Mouse (Mus musculus) brain, embryonic 18.5 days (tissue): ENCODE results near the gene Gm26566.

Source experiments
- DNase-seq: peaks from one replicate; pipeline ENCODE4 v3.0.0-alpha.2; 2012; ENCODE audit warnings: low read depth, low spot score

Gene Gm26566

DNA sequence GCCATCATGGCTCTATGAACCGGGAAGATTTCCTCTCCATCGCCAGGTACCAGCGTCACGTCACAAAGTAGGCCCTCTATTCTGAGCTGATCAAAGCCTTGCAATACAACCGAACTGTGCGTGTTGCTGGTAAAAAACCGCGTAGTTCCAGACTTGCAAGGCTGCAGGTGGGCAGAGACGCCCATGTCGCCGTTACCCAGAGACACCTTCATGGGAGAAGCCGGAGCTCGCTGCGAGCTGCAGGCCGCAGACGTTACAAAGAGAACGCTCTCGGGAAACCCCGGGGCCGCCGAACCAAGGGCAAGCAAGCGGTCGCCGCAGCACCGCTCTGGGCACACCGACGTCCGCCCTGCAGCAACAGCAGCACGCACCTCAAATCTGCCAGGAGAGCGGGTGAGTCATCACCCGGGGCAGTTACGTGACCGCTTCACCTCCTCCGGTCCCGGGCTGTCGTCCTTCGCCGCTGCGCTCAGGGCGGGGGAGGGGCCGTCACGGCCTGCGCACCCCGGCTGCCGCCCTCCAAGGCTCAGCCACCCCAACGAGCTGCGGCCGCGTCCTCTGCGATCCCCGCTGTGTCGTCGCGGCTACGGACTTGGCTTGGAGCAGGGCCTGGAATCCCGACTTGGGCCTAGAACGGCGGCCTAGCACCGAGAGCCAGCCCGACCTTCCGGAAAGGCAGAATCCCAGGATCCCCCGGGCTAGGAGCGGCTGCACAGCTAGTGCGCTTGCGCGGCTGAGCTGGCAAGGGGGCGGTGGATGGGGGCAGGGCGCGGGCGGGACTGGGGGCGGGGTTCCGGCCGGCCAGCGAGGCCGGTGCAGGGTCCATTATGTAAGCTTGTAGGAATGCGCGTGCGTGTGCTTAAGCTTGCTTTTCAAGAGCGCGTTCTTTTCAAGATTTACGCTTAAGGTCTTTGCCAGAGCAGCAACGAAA, at the start of gene Gm26566, which contains the start of gene Klhl9:
TSS of gene Gm26566 (plus strand) at position 15 of the 931 bp plus-strand sequence.
TSS of gene Klhl9 (minus strand) at position 675 of the 931 bp plus-strand sequence.
- DNase-seq, result peak; percentile 85

DNA sequence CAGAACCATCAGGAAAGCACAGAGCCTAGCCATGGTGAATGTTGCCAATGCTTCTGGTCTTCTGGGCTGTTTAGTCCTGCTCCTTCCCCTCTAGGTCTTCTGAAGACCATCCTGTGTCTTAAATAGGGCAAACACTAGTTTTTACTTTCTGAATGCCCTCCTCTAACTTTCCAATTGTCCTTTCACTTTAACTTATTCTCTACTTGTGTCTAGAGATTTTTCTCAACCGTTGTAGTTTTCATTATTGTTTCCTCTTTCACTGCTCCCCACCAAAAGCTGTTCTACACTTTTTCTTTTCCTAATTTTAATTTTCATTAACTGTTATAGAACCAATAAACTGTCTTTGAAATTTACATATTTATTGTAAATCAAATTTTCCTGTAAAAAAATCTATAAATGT, 44.8 kb upstream of the Gm26566 start, which contains the start of gene Ifna16:
TSS of gene Ifna16 (minus strand) at position 101 of the 400 bp plus-strand sequence.
- DNase-seq, result no peak

DNA sequence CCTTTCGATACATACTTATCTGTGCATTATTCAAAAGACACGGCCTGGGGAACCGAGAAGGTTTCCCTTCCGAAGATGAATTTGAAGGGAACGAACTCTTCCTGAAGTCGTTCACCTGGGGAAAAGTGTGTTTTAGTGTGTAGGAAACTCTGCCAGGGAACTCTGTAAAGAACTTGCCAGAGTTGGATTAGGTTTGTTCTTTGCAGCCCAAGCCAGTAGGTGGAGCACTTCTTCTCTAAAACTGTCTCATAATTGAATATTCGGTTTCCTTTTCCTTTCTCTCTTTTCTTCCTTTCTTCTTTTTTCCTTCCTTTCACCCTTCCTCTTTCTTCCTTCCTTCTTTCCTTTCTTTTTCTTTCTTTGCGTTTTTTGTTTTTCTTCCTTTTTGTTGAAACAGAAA, 41.2 kb upstream of the Gm26566 start:
- no peak for DNase-seq

DNA sequence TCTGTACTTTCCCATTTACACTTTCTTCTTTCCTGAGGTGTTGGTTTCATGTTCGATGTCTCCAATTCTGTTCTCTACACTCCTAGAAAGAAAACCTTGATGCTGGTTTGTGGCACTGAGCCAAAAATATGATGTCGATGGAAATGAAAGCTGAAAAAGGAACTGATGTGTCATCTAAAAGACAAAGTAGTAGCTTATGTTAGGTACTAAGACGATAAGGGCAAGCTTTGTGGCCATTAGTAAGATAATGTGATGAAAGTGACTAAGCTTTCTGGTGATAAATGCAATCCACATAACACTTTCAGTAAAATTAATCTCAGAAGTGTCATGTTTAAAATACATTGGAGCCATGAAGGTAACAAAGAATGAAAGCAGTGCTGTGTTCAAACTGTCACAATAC, 40.3 kb upstream of the Gm26566 start:
- DNase-seq, result no peak

DNA sequence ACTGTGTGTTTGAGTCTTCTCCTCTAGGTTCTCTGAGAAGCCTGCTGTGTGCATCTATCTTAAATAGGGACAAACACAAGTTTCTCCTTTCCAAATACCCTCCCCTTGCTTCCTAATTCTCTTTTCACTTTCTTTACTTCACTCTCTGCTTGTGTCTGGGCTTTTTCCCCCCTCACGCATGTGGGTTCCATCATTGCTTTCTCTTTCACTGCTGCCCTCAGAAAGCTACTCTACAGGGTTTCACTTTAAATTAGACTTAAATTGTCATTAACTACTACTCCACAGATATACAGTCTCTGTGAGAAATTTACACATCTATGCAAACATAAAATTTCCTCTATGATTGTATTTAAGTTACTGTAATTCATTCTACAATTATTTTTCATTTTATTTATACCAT, 37.8 kb upstream of the Gm26566 start, which contains the start of gene Ifna2:
TSS of gene Ifna2 (minus strand) at position 101 of the 400 bp plus-strand sequence.
- DNase-seq, result no peak

DNA sequence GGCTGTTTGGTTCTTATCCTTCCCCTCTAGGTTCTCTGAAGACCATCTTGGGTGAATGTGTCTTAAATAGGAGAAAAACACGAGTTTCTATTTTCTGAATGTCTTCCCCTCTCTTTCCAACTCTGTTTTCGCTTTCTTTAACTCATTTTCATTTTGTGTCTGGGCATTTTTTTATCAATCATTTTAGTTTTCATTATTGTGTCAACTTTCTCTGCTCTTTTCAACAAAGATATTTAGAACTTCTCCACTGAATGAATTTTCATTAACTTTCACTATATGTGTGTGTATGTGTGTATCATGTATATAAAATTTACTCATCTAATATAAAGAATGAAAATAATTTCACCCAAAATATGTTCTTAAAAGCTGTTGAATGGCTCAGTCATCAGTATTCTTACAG, 30.3 kb upstream of the Gm26566 start, which contains the start of gene Ifnab:
TSS of gene Ifnab (minus strand) at position 101 of the 400 bp plus-strand sequence.
- no peak for DNase-seq

DNA sequence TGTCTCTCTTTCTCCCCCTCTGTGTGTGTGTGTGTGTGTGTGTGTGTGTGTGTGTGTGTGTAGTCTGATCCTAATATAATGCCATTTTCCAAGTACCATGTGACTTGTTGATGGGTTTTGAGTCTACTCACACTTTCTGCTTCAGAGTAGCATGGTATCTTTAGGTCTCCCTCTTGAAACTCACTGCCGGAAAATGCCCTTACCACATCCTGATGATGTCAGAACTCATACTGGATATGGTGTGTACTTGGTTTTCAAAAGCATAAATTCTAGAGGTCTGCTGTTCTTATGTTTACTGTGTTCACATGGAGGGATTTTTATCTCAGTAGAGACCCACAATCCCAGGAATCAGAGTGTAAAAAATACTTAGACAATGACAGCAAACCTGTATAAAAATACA, 29.1 kb upstream of the Gm26566 start:
- DNase-seq, result no peak

DNA sequence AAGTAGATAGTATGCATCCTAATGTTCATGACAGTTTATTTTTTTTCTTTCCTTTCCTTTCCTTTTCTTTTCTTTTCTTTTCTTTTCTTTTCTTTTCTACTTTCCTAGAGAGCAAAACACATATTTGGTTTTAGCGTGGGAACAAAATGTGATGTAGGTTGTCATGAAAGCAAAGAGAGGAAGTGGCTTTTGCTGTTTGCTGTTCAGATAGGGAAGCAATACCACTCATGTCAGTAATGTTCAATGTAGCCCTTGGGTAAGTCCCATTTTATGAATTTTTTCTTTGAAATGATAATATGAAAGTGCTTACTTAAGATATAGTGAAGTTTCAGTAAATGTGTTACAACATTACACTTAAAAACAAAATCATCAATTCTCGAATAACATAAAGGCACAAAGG, 28.2 kb upstream of the Gm26566 start:
- DNase-seq, result no peak

DNA sequence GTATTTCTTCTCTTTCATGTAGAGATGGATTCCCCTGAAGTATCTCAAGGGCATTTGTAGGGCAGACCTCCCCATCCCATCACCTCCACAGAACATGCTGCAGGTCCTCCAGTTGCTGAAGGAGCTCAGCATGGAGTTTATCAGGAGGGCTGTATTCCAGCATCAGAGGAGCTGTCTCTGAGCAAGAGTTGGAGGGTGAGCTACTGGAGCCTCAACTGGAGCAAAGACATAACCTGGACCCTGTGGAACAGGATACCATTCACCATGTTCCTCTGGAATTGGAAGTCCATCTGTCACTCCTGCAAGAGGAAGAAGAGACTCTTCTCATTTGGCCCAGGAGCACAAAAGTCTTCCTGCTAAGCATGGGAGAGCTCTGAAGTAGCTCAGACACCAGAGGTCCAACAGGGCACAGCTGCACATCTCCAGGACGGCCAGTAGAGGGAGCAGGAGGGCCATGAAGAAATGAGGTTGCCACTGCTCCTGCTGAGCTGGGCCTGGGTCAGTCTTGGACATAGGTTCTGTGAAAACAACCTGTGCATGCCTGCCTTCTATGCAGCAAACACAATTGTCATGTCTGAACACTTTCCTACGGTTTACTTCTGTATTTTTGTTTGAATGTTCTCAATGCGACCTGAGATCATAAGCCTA, 25.2 kb upstream of the Gm26566 start:
- peak; percentile 14 for DNase-seq

DNA sequence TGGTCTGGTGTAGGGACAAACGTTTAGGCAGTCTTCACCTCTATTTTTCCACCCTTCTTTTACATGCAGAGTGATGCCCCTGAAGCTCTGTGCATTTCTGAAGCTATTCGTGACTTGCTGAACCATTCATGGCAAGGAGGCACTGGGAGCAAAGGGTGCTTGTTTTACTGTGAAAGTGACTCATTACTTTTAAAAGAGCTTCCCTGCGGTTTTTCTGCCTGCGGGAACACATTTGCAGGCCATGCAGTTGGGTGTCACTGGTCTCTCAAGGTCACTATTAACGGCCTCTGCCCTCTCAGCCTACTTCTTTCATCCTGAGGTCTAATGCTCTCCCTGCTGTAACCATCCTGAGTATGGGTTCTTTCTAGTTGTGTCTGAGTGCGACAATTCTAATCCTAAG, 24.5 kb upstream of the Gm26566 start:
- DNase-seq, result no peak

DNA sequence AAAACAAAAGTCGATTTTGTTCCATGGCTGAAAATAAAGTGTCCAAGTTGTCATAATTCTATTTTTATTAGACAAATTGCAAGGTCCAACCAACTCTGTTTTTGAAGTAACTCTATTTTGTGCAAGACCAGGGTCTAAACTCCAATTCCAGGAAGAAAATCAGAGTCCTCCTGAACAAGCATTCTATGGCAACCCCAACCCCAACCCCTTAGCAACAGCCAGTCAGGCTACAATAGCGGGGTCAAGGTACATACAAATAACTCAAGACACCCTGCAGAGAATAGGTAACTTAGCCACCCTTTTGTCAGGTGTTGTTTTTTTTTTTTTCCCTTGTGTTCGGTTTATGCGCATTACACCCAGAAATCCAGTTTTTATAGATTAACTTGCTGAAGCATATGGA, 23.9 kb upstream of the Gm26566 start:
- no peak for DNase-seq

DNA sequence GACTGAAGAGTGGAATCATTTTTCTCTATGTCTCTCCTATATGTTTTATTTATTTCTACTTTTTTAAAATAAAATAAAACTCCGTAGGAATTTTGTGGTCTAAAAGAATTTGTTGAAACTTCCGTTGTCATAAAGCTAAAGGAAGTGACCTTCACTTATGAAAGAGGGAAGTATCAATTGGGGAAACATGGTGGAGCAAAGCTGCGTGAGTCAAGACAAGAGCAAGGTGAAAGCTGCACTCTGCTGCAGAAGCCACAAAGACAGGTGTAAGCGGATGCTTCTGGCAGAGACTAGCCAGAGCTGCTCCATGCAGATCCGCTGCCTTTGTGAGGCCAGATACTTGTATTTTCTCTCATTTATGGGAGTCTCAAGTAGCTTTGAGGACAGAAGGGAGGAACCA, 22.8 kb upstream of the Gm26566 start:
- DNase-seq, result no peak

DNA sequence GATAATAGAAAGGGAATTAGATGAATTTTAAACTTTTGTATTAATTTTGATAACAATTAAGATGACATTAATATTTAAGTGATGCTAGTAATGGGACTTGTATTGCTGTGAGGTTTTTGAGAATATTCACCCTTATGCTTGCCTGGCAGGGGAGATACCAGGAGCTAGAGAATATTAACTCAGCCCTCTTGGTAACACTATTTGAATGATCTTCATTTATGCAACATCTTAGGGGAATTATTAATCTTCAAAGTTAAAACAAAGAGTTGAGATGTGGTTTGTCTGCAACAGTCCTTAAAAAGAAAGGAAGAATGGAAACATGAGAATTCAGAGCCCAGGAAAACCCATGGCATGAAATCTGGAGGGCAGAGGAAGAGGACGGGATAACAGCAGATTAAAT, 22.3 kb upstream of the Gm26566 start:
- no peak for DNase-seq

DNA sequence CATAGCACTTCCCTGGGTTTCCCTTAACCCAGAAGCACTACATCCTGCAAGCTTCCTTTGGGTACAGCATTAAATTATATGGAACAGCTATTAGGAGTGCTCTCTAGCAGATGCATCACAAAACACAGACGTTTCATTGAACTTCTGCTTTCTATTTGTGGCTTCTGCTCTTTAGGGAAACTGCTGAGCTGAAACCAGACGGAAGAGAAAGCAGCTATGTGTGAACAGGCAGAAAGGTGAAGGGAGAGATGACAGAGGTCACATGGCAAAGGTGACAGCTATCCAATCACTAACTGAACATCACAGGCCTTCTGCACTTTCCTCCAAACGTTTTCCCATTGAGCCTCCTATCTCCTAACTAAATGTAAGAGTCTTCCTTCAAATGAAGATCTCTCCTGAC, 15.7 kb upstream of the Gm26566 start:
- no peak for DNase-seq

DNA sequence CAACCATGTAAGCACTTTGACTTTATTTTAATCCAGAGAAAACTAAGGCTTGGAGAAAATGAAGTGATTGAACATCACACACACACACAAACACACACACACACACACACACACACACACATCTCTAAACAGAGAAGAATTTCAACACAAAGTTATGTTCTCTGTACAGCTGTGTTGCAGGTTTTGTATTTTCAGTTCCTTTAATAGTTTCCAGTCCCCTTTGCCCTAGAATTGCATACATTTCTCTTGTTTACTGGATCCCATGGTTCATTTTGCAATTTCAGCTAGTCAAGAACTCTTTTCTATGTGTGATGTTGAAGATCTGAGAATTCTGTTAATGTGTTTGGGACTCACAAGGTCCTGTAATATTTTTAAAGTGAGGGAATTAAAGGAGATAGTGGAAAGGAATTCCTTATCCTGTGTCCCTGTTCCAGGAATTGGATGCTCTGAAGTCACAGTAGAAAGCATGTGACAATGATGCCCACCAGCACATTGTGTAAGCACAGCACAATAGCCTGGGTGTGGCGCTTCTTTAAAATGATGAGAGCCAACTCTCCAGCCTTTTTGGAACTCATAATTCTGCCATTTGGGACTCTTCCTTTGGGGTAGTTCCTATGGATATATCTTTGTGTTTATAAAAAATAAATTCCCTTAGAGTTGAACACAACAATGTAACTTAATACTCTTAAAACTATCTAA, 14.3 kb upstream of the Gm26566 start:
- DNase-seq, result no peak

DNA sequence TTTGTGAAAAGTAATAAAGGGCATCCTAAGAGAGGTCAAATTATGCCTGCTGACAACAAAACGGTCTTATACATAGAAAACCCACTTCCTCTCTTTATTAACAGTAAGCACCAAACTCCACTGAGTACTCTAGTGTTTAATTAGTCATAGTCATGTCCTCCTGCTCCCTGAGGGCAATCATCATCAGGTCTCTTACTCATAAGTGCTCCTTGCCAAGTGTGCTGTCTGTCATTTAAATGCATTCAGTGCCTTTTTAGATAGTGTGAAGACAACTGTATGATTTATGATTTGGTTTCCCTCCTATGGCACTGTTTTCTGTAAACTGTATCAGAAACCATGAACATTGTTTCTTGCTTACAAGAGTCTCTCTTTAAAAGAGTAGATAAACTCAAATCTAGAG, 7.3 kb upstream of the Gm26566 start:
- no peak for DNase-seq

DNA sequence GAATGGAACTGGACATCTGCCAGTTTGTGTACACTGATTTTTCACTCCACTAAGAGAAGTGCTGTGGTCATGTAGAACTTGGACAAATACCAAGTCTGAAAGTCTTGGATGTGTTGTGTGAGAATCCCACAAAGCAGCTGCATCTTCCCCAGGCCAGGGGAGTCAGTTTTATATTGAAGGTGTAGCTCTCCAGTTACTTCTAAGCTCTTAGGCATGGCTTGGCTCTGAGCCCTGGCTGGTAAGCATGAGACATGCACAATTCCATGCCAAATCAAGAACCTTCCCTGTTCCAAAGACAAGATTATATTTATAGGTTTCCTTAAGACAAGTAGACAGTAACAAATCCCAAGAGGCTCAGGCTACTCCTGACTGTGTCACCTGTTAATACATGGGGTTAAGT, 6.5 kb upstream of the Gm26566 start:
- no peak for DNase-seq

DNA sequence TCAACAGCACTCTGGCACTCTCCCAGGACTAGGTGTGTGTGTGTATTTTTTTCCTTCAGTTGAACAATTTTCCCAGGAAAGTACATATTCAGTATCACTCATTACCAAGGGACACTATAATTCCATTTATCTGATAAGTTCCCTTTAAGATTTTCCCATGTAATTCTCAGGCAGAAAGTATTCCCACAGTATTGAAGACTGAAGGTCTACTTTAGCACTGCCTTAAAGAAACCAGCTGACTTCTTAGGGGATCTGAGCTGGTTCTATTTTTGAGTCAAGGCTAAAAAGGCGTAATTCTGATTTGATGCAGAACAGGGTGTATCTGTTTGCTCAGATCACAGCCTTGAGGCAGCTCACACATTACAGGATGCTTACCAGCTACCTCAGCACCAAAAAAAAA, 2.9 kb upstream of the Gm26566 start:
- no peak for DNase-seq

DNA sequence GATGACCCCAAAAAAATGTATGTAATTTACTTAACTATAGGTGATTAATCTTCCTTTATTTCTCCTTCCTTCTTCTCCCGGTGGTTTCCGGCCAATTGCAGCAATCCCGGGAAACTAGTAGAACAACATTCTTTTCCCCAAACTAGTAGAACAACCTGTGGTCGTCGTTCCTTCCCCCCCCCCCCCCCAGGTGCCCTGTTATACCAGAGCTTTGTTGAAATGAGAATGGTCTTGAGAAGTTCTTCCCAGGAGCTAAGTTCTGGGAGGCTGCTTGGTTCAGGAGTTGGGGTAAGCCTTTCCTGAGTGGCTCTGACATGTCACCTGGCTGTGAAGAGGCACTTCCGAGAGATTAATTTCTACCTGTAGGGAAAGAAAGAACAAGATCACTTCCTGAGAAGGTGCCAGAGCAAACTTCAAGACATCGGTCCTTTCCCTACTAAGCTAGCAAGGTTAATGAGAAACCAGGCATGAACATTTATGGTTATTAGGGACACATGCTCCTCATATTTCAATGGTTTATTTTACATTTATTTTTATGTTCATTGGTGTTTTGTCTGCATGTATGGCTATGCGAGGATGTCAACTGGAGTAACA, 2.0 kb downstream of the Gm26566 start:
- DNase-seq, result no peak

DNA sequence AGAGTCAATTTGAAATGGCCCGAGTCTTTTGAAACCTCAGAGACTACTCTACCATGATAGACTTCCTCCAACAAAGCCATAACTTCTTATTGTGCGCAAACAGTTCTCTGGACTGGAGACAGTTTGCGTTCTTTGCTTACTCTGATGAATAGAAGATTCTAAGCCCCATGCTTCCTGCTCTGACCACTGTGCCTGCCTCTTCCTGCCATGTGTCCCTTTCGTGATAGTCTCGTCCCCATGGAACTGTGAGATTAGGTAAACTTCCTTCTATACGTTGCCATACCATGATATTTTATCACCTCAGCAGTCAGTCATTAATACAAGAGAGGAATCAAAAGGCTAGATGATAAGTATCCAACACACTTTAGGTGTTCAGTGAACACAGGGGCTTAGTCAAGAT, 5.1 kb downstream of the Gm26566 start:
- no peak for DNase-seq

DNA sequence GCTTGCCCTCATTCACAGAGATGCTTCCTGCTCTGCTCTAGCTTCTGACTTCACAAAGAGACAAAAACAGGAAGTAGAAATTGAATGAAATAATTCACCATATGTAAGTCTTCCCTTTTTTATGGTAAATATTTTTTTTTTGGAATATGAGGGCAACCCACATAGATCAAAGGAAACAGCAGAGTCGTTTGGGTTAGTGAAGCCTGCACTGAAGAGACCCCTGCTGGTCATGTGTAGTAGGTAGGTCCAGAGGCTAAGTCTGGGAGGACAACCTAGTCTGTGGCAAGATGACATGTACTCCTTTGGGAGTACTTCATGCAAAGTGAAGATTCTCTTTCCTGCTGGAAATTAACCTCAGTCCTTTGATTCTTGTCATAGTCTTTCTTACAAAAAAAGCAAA, 5.7 kb downstream of the Gm26566 start:
- no peak for DNase-seq

DNA sequence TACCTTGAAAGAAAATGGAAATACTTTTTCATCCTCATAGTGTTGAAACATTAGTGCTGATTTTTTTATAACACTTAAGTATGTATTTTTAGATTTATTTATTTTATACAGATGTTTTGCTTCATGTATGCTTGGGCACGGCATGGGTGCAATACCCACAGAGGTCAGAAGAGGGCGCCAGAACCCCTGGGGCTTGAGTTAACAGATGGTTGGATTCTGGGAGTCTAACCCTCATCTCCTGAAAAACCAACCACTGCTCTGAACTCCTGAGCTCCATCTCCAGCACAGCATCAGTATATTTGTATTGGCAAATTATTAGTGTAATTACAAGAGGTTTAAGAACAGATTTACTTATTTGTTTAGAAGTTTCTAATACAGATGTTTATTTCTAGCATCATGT, 16.9 kb downstream of the Gm26566 start:
- DNase-seq, result no peak
